Mouse (Mus musculus): ENCODE measurements around the gene Fndc5. TPM values are rescaled to one million over a fixed set of nuclear protein-coding genes. Genes with fewer than 3 reads are reported as not detected.

Fndc5 gene
- total RNA-seq (2021), result 100 to 1,000 TPM; 101 to 105 TPM

- peak; percentile 28 for DNase-seq
These were observed at the start of gene Fndc5 for GRCm38 (mm10) chr4:129136579-129137391. Gene Fndc5 (plus strand): TSS chr4:129136999.

- DNase-seq, result no peak
These were observed 48.9 kb upstream of the Fndc5 start for GRCm38 (mm10) chr4:129087850-129088249.

GRCm38 (mm10) chr4:129095276-129095675, 41.5 kb upstream of the Fndc5 start:
- no peak for DNase-seq

GRCm38 (mm10) chr4:129097006-129097405, 39.8 kb upstream of the Fndc5 start:
- no peak for DNase-seq

- no peak for DNase-seq
These were observed 34.5 kb upstream of the Fndc5 start for GRCm38 (mm10) chr4:129102133-129102829.

GRCm38 (mm10) chr4:129105356-129105755, 31.4 kb upstream of the Fndc5 start, which contains the start of gene Tmem54:
Gene Tmem54 (plus strand): TSS chr4:129105548.
- DNase-seq, result no peak

GRCm38 (mm10) chr4:129106073-129106472, 30.7 kb upstream of the Fndc5 start:
- no peak for DNase-seq

GRCm38 (mm10) chr4:129107348-129107899, 29.4 kb upstream of the Fndc5 start:
- no peak for DNase-seq

- DNase-seq, result no peak
These were observed 28.2 kb upstream of the Fndc5 start for GRCm38 (mm10) chr4:129108624-129109023.

GRCm38 (mm10) chr4:129110804-129111203, 26.0 kb upstream of the Fndc5 start:
- DNase-seq, result no peak

- DNase-seq, result no peak
These were observed 25.4 kb upstream of the Fndc5 start for GRCm38 (mm10) chr4:129111350-129111749.

- DNase-seq, result no peak
These were observed 24.6 kb upstream of the Fndc5 start for GRCm38 (mm10) chr4:129112231-129112630.

GRCm38 (mm10) chr4:129113083-129113988, 23.5 kb upstream of the Fndc5 start:
- peak; percentile 77 for DNase-seq

- DNase-seq, result no peak
These were observed 20.1 kb upstream of the Fndc5 start for GRCm38 (mm10) chr4:129116703-129117102.

- DNase-seq, result no peak
These were observed 18.9 kb upstream of the Fndc5 start for GRCm38 (mm10) chr4:129117720-129118510.

- DNase-seq, result no peak
These were observed 17.1 kb upstream of the Fndc5 start for GRCm38 (mm10) chr4:129119708-129120107.

GRCm38 (mm10) chr4:129120520-129121445, 16.0 kb upstream of the Fndc5 start:
- DNase-seq, result peak; percentile 87

- no peak for DNase-seq
These were observed 15.2 kb upstream of the Fndc5 start, which contains the start of gene Hpca for GRCm38 (mm10) chr4:129121569-129122086. Gene Hpca (minus strand): TSS chr4:129122036.

GRCm38 (mm10) chr4:129122107-129122506, 14.7 kb upstream of the Fndc5 start:
- no peak for DNase-seq

GRCm38 (mm10) chr4:129122719-129123118, 14.1 kb upstream of the Fndc5 start:
- no peak for DNase-seq

Data from heart, postnatal 4 days (tissue).